Mouse (Mus musculus) erythroblast, embryonic 14.5 days (primary cell): ENCODE results near the gene Abhd5.

Experiments used
- GATA1 ChIP-seq: IDR thresholded peaks from 2 replicates; pipeline ENCODE4 v1.6.1; 2012; ENCODE audit warnings: low read length, inconsistent platforms, mixed read lengths
- TAL1 ChIP-seq: IDR thresholded peaks from 3 replicates; pipeline ENCODE4 v1.6.1; 2012; ENCODE audit warnings: low read length, inconsistent platforms, mixed read lengths

GRCm38 (mm10) chr9:122420195-122420756 lies 68.9 kb downstream of the Abhd5 start:
- TF ChIP-seq TAL1 (no peak), GATA1 (no peak)
